Mouse (Mus musculus) liver, embryonic 13.5 days (tissue): ENCODE measurements around the gene Prrg4. TPM values are rescaled to one million over a fixed set of nuclear protein-coding genes. Genes with fewer than 3 reads are reported as not detected.

Experiments used
- polyA plus RNA-seq: library from polyadenylated mRNA; unstranded; fragments of >200 nt; fragmentation: Nextera tagmentation; extraction: Ambion mirVana; gene quantifications from 2 replicates; pipeline ENCODE4 v1.2.1, GENCODE M21; 2015

The Prrg4 gene
- polyA plus RNA-seq, 1 experiment from 2014 or later = 0.25 TPM

Other genes with a start within 250 kb of the Prrg4 start
- gene Tcp11l1, start 137.7 kb downstream of the Prrg4 start, polyA plus RNA-seq = 6.8 and 6.9 TPM in 2 replicates
- not detected in 2 replicates for gene Pin1rt1, start 133.5 kb downstream of the Prrg4 start, polyA plus RNA-seq
- 9.8 and 13.2 TPM in 2 replicates for gene Depdc7, start 107.0 kb downstream of the Prrg4 start, polyA plus RNA-seq
- 2.3 and 2.7 TPM in 2 replicates for gene Qser1, start 33.1 kb downstream of the Prrg4 start, polyA plus RNA-seq
- gene Ccdc73, start 17.9 kb upstream of the Prrg4 start, polyA plus RNA-seq = 3.2 and 4.6 TPM in 2 replicates
- 213 and 231 TPM in 2 replicates for gene Eif3m, start 167.2 kb upstream of the Prrg4 start, polyA plus RNA-seq
- not detected in 2 replicates for gene Gm11060, start 242.1 kb upstream of the Prrg4 start, polyA plus RNA-seq